Mouse (Mus musculus) bone marrow, adult 2 months (tissue): ENCODE data around the gene Kcnk4.

Experiments
- CTCF ChIP-seq: fragments of 200-500 bp; IDR thresholded peaks from 2 replicates; pipeline ENCODE4 v1.5.1; 2011; ENCODE audit warnings: low read length, control low read depth; ENCODE audit not compliant: control insufficient read depth, insufficient read depth
- POLR2A ChIP-seq: fragments of 200-500 bp; IDR thresholded peaks from 2 replicates; pipeline ENCODE4 v1.6.1; 2011; ENCODE audit warnings: low read depth, mild to moderate bottlenecking, control low read depth, low read length, borderline replicate concordance; ENCODE audit not compliant: control insufficient read depth

DNA sequence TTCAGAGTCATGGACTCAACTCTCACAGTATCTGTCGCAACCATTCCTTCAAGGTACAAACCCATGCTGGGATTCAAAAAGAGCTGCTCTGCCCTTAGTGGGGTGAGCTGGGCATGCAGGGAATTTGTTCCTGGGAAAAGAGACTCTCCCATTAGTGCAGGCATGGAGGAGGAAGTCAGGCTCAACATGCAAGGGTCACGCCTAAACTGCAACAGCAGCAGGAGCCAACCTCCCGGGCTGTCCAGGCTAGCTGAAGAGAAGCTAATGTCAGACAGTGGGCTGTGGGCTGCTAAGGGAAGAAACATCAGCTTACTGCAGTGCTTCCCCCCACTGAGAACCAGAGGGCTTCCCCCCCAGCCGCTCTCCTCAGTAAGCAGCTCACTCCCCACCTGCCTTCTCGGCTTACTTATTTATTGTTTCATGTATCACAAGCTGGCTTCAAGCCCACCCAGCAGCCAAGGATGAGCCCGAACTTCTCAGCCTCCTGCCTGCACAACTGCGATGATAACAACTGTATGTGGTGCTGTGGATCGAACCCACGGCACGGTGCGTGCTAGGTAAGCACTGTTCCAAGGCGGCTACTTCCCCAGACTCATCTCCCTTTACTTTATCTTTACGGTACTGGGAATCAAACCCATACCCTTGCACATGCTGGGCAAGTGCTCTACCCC is 38.1 kb upstream of the Kcnk4 start:
- TF ChIP-seq POLR2A (no peak), CTCF (no peak)
